Mouse (Mus musculus): ENCODE results near the gene Tial1. TPM values are rescaled to one million over a fixed set of nuclear protein-coding genes. Genes with fewer than 3 reads are reported as not detected.

The Tial1 gene
- total and polyA plus RNA-seq, 3 experiments: 42.7 to 126 TPM; not detected in 1

- TF ChIP-seq UBTF (IDR thresholded peaks at IDR 0.05; ENCODE audit: borderline replicate concordance, insufficient read depth, low read depth, low read length): no peak
- peak; percentile 99 for TF ChIP-seq TCF12 (IDR thresholded peaks at IDR 0.05; ENCODE audit: low read depth, low read length)
- TF ChIP-seq EP300 (IDR thresholded peaks at IDR 0.05; ENCODE audit: low read depth in 1 of 2, low read length in 2 of 2): peak; percentile 99 to 100
- TF ChIP-seq SMC3 (IDR thresholded peaks at IDR 0.05; ENCODE audit: low read depth, low read length): peak; percentile 13; the same call in 1 of the 2 replicates
- TF ChIP-seq ZKSCAN1 (IDR thresholded peaks at IDR 0.05; ENCODE audit: low read depth, low read length): no peak
- peak; percentile 85 for TF ChIP-seq ZNF384 (IDR thresholded peaks at IDR 0.05; ENCODE audit: low read depth, low read length)
- peak; percentile 90 for TF ChIP-seq SIN3A (IDR thresholded peaks at IDR 0.05; ENCODE audit: low read length)
- no peak for TF ChIP-seq POLR2A (IDR thresholded peaks at IDR 0.05; ENCODE audit: control insufficient read depth in 1 of 2, insufficient read depth in 1 of 2, low read depth in 1 of 2, low read length in 2 of 2, poor library complexity in 1 of 2)
- no peak for TF ChIP-seq GABPA (IDR thresholded peaks at IDR 0.05; ENCODE audit: low read depth, low read length)
- peak; percentile 34; the same call in 1 of the 2 replicates for TF ChIP-seq NELFE (IDR thresholded peaks at IDR 0.05; ENCODE audit: low read depth, low read length)
- TF ChIP-seq MYC (IDR thresholded peaks at IDR 0.05; ENCODE audit: low read depth, low read length): peak; percentile 41; the same call in 1 of the 2 replicates
- peak; percentile 80 for TF ChIP-seq CHD2 (IDR thresholded peaks at IDR 0.05; ENCODE audit: low read length)
- TF ChIP-seq NRF1 (IDR thresholded peaks at IDR 0.05; ENCODE audit: insufficient read depth, low read depth, low read length, poor library complexity, severe bottlenecking): no peak
- TF ChIP-seq MEF2A (IDR thresholded peaks at IDR 0.05; ENCODE audit: extremely low read depth, insufficient replicate concordance, low read depth, low read length, poor library complexity, severe bottlenecking): 0 out of 2 replicates have a peak, but pooled peaks have one; percentile 61
- TF ChIP-seq BHLHE40 (IDR thresholded peaks at IDR 0.05; ENCODE audit: borderline replicate concordance, low read depth, low read length): peak; percentile 79; the same call in 1 of the 2 replicates
- peak; percentile 96 for TF ChIP-seq MYB (IDR thresholded peaks at IDR 0.05; ENCODE audit: low read depth, low read length)
- no peak for TF ChIP-seq POLR2AphosphoS5 (IDR thresholded peaks at IDR 0.05; ENCODE audit: borderline replicate concordance, low read depth, low read length)
- TF ChIP-seq TBP (IDR thresholded peaks at IDR 0.05; ENCODE audit: low read depth, low read length): peak; percentile 39; the same call in 1 of the 2 replicates
- peak; percentile 98 for TF ChIP-seq GATA1 (IDR thresholded peaks at IDR 0.05; ENCODE audit: low read depth, low read length)
Observed at GRCm38 (mm10) chr7:128398664-128399063, 62.9 kb downstream of the Tial1 start (continued).

DNA sequence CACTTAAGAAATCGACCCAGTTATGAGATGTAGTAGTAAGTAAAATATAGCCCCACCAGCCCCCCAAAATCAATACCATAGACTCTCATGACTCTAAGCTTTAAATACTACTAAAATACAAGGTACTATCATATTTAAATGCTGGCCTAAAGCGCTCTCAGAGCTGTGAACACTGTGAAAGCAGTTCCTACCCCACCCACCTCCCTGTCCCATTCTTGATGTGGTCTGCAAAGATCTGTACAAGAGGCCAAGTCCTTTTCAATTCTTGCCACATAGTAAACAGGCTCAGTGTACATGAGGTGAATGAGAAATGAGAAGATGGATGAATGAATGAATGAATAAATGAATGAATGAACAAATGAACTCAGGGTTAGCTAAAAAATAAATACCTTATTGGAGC is 64.5 kb downstream of the Tial1 start:
- no peak for TF ChIP-seq CHD1 (IDR thresholded peaks at IDR 0.05; ENCODE audit: low read depth, low read length)
- TF ChIP-seq TCF12 (IDR thresholded peaks at IDR 0.05; ENCODE audit: low read depth, low read length): no peak
- TF ChIP-seq MAZ (IDR thresholded peaks at IDR 0.05; ENCODE audit: low read depth, low read length): no peak
- no peak for TF ChIP-seq ELF1 (IDR thresholded peaks at IDR 0.05; ENCODE audit: low read depth, low read length)
- no peak for TF ChIP-seq CTCF (IDR thresholded peaks at IDR 0.05 in 2 of 3, conservative IDR thresholded peaks at IDR 0.05 in 1 of 3; ENCODE audit: control insufficient read depth in 1 of 3, insufficient read depth in 1 of 3, low read depth in 2 of 3, low read length in 3 of 3, poor library complexity in 1 of 3, severe bottlenecking in 1 of 3)
- no peak for TF ChIP-seq ZNF384 (IDR thresholded peaks at IDR 0.05; ENCODE audit: low read depth, low read length)
- TF ChIP-seq ZMIZ1 (IDR thresholded peaks at IDR 0.05; ENCODE audit: low read depth, low read length): no peak
- no peak for TF ChIP-seq SIN3A (IDR thresholded peaks at IDR 0.05; ENCODE audit: low read length)
- TF ChIP-seq POLR2AphosphoS5 (IDR thresholded peaks at IDR 0.05; ENCODE audit: borderline replicate concordance, low read depth, low read length): no peak
- no peak for TF ChIP-seq GABPA (IDR thresholded peaks at IDR 0.05; ENCODE audit: low read depth, low read length)
- no peak for TF ChIP-seq TBP (IDR thresholded peaks at IDR 0.05; ENCODE audit: low read depth, low read length)
- no peak for TF ChIP-seq MYC (IDR thresholded peaks at IDR 0.05; ENCODE audit: low read depth, low read length)
- no peak for TF ChIP-seq MYB (IDR thresholded peaks at IDR 0.05; ENCODE audit: low read depth, low read length)
- no peak for TF ChIP-seq TAL1 (IDR thresholded peaks at IDR 0.05; ENCODE audit: low read length)
- TF ChIP-seq MAX (IDR thresholded peaks at IDR 0.05; ENCODE audit: low read length): no peak
- H3K27ac ChIP-seq (ENCODE audit: control insufficient read depth, low read depth, low read length): no peak overlapping the region
- no peaks in the 10 kb centered on the region for H3K79me2 ChIP-seq (ENCODE audit: control insufficient read depth, insufficient read depth, low read length, poor library complexity)
- DNase-seq (ENCODE audit: low read depth, low spot score): no peak
- H3K9me3 ChIP-seq (replicated peaks; ENCODE audit: insufficient read depth, low read length): no peaks in the 10 kb centered on the region
- no peaks in the 10 kb centered on the region for H3K27me3 ChIP-seq (ENCODE audit: control insufficient read depth in 1 of 2, insufficient read depth in 2 of 2, low read length in 2 of 2)
- H3K4me1 ChIP-seq (ENCODE audit: control insufficient read depth in 1 of 2, insufficient read depth in 2 of 2, low read length in 2 of 2): peaks cover 31 to 46% of the 10 kb centered on the region in 2 experiments
- H3K36me3 ChIP-seq (ENCODE audit: control insufficient read depth in 1 of 2, insufficient read depth in 2 of 2, low read length in 2 of 2): peaks cover 0 to 40% of the 10 kb centered on the region in 2 experiments; a peak in 3 of 4 replicates
- H3K4me3 ChIP-seq (ENCODE audit: control insufficient read depth in 1 of 2, insufficient read depth in 1 of 2, low read depth in 2 of 2, low read length in 2 of 2): no peak overlapping the region
- no peak overlapping the region for H3K9ac ChIP-seq (ENCODE audit: control insufficient read depth, low read depth, low read length, poor library complexity, severe bottlenecking)
